ENCODE assay signal across 25 mouse cellular contexts in genomic region chr12:80968605-80969004, GRCm38 (mm10). TPM values are rescaled to one million over a fixed set of nuclear protein-coding genes. Genes with fewer than 3 reads are reported as not detected.
"Had no signal": no experiment of that assay in that cellular context is flagged by ENCODE, and none has a peak within 500 bp of the region (broad histone marks: within the 10 kb centered on the region; RNA-seq: fewer than 3 reads in every experiment).

Gene Slc10a1 (minus strand): TSS chr12:80968705.

- DNase-seq: kidney, adult 18-20 months; kidney, postnatal 10 days; kidney, postnatal 36 days; left cerebral cortex, postnatal 4 days; liver, embryonic 13.5 days; lung, adult 2 months; lung, postnatal 14 days; lung, postnatal 4 days; midbrain, embryonic 14.5 days; thymus, adult 18-20 months; thymus, postnatal 36 days had no signal

- H3K4me2 ChIP-seq: intestine, embryonic 15.5 days; kidney, embryonic 15.5 days; limb, embryonic 13.5 days; liver, embryonic 13.5 days; midbrain, embryonic 11.5 days had no signal

- H3K9ac ChIP-seq: intestine, embryonic 15.5 days; kidney, embryonic 15.5 days; limb, embryonic 13.5 days; liver, embryonic 13.5 days had no signal

- H3K27me3 ChIP-seq: intestine, embryonic 15.5 days; kidney, embryonic 15.5 days; limb, embryonic 13.5 days had no signal

- H3K4me1 ChIP-seq: intestine, embryonic 15.5 days; kidney, embryonic 15.5 days; limb, embryonic 13.5 days; liver, embryonic 13.5 days had no signal

- H3K36me3 ChIP-seq: intestine, embryonic 15.5 days; kidney, embryonic 15.5 days; limb, embryonic 13.5 days; liver, embryonic 13.5 days had no signal

- H3K9me3 ChIP-seq: intestine, embryonic 15.5 days; kidney, embryonic 15.5 days; limb, embryonic 13.5 days; liver, embryonic 13.5 days had no signal

- H3K4me3 ChIP-seq: intestine, embryonic 15.5 days; kidney, embryonic 15.5 days; limb, embryonic 13.5 days; liver, embryonic 13.5 days had no signal

- H3K27ac ChIP-seq: intestine, embryonic 15.5 days; kidney, embryonic 15.5 days; limb, embryonic 13.5 days; liver, embryonic 13.5 days had no signal

- ATAC-seq: intestine, embryonic 15.5 days had no signal

RNA-seq across cellular contexts. Expression of gene Slc10a1, which starts in this region (rescaled TPM):
- total RNA-seq: layer of hippocampus, adult 8-10 months; layer of hippocampus, postnatal 14 days; left cerebral cortex, adult 8-10 months; left cerebral cortex, postnatal 14 days; left cerebral cortex, postnatal 4 days; megakaryocyte progenitor cell, adult 5-6 weeks; megakaryocyte-erythroid progenitor cell, adult 5-6 weeks; midbrain, postnatal 0 days had no signal
- polyA plus RNA-seq: small intestine, adult 2 months; spleen, adult 2 months; urinary bladder, adult 2 months had no signal
